Mouse (Mus musculus): ENCODE measurements around the gene Camsap2.

GRCm38 (mm10) chr1:136344768-136345453 lies 993 bp downstream of the Camsap2 start:
- TF ChIP-seq POLR2A (IDR thresholded peaks at IDR 0.05; ENCODE audit: borderline replicate concordance, extremely low read depth, low read depth, low read length) (no peak), CTCF (IDR thresholded peaks at IDR 0.05; ENCODE audit: insufficient read depth, low read length) (no peak)
